Comparison of ENCODE assay signal across 27 mouse cellular contexts in the genomic region with DNA sequence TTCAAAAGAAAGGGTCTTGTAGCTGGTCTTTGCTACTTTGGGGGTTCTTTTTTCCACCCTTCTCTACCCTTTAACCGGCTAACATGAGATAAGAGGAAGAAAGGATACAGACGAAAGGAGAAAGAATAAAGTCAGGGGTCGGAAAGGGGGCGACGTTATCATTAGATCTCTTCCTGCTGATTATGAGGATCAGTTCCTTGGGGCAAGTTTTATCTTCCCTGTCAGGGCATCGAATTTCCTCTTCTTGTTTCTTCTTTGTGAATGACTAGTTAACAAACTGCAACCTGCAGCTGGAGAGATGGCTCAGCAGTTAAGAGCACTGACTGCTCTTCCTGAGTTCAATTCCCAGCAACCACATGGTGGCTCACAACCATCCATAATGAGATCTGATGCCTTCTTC. TPM values are rescaled to one million over a fixed set of nuclear protein-coding genes. Genes with fewer than 3 reads are reported as not detected.
DNase-seq lines count a peak whose midpoint lies in the region; ATAC-seq and TF ChIP-seq lines count a peak whose summit lies in the region.
"Had no signal": no experiment of that assay in that cellular context is flagged by ENCODE, and none has a peak within 500 bp of the region (broad histone marks: within the 10 kb centered on the region; RNA-seq: fewer than 3 reads in every experiment).

No protein-coding gene starts in this region.

- DNase-seq in midbrain, embryonic 11.5 days (ENCODE audit: low spot score, missing footprints) = peak; percentile 54
- DNase-seq in midbrain, embryonic 14.5 days = no peak
- DNase-seq in 416B (ENCODE audit: low read depth) = peak; percentile 65
- DNase-seq in G1E (ENCODE audit: low spot score) = no peak
- peak; percentile 76 for DNase-seq in MEL (ENCODE audit: low read depth, low spot score)
- DNase-seq in adrenal gland, adult (ENCODE audit: inconsistent age in 2 of 2, low spot score in 1 of 2) = no peak
- no peak for DNase-seq in spleen, postnatal 4 days (ENCODE audit: low spot score in 2 of 2)
- DNase-seq: adrenal gland, adult 2 months; adrenal gland, adult 8-10 months; adrenal gland, postnatal 10 days; adrenal gland, postnatal 14 days; adrenal gland, postnatal 25 days; adrenal gland, postnatal 36 days; B cell, adult 2 months; cerebellum, adult 11 months; cerebellum, adult 11-12 months; cerebellum, adult 18-20 months; cerebellum, adult 2 months; cerebellum, adult 8-10 months; cerebellum, adult 9-10 months had no signal

- no peak overlapping the region for H3K27ac ChIP-seq in midbrain, embryonic 11.5 days (ENCODE audit: low read depth, low read length)
- H3K27ac ChIP-seq in midbrain, embryonic 14.5 days (replicated peaks; ENCODE audit: low read depth, low read length) = no peak overlapping the region
- peak overlapping the region; percentile 48; the same call in 1 of the 2 replicates for H3K27ac ChIP-seq in MEL (ENCODE audit: control insufficient read depth, low read depth, low read length)

- H3K9me3 ChIP-seq in midbrain, embryonic 11.5 days (ENCODE audit: control insufficient read depth, low read length) = no peaks in the 10 kb centered on the region
- no peaks in the 10 kb centered on the region for H3K9me3 ChIP-seq in midbrain, embryonic 14.5 days (ENCODE audit: control insufficient read depth, low read length)
- H3K9me3 ChIP-seq in G1E (replicated peaks) (0 out of 2 replicates have a peak, but pooled peaks cover 2% of the 10 kb centered on the region), MEL (replicated peaks; ENCODE audit: insufficient read depth, low read length) (no peaks in the 10 kb centered on the region)

- no peak for TF ChIP-seq CTCF in G1E (IDR thresholded peaks at IDR 0.05; ENCODE audit: low read depth, low read length)
- TF ChIP-seq CTCF in MEL (IDR thresholded peaks at IDR 0.05 in 2 of 3, conservative IDR thresholded peaks at IDR 0.05 in 1 of 3; ENCODE audit: control insufficient read depth in 1 of 3, insufficient read depth in 1 of 3, low read depth in 2 of 3, low read length in 3 of 3, poor library complexity in 1 of 3, severe bottlenecking in 1 of 3) = peak in 1 of 3 experiments; percentile 9; a peak in 1 of 6 replicates

- TF ChIP-seq EP300 in MEL (IDR thresholded peaks at IDR 0.05; ENCODE audit: low read depth in 1 of 2, low read length in 2 of 2) = peak; percentile 83 to 85

- H3K36me3 ChIP-seq in midbrain, embryonic 11.5 days (ENCODE audit: control insufficient read depth, insufficient read depth, low read length) = no peaks in the 10 kb centered on the region
- no peaks in the 10 kb centered on the region for H3K36me3 ChIP-seq in midbrain, embryonic 14.5 days (ENCODE audit: control insufficient read depth, insufficient read depth, low read length)
- H3K36me3 ChIP-seq in G1E (replicated peaks) (no peaks in the 10 kb centered on the region), MEL (ENCODE audit: control insufficient read depth in 1 of 2, insufficient read depth in 2 of 2, low read length in 2 of 2) (peaks cover 0 to 24% of the 10 kb centered on the region in 2 experiments; a peak in 2 of 4 replicates)

- TF ChIP-seq POLR2A in MEL (IDR thresholded peaks at IDR 0.05; ENCODE audit: control insufficient read depth in 1 of 2, insufficient read depth in 1 of 2, low read depth in 1 of 2, low read length in 2 of 2, poor library complexity in 1 of 2) = no peak

- WGBS in midbrain, embryonic 11.5 days = 77% methylated on average over 6 of the region's 6 CpGs
- WGBS in midbrain, embryonic 14.5 days = 76% methylated on average over 6 of the region's 6 CpGs

- H3K27me3 ChIP-seq in midbrain, embryonic 11.5 days (ENCODE audit: control insufficient read depth, insufficient read depth, low read length) = peaks cover 26% of the 10 kb centered on the region
- H3K27me3 ChIP-seq in midbrain, embryonic 14.5 days (ENCODE audit: control insufficient read depth, insufficient read depth, low read length) = peaks cover 25% of the 10 kb centered on the region
- H3K27me3 ChIP-seq in G1E (ENCODE audit: insufficient read depth, low read length) = peaks cover 9% of the 10 kb centered on the region
- no peaks in the 10 kb centered on the region for H3K27me3 ChIP-seq in MEL (ENCODE audit: control insufficient read depth in 1 of 2, insufficient read depth in 2 of 2, low read length in 2 of 2)

- H3K4me1 ChIP-seq in midbrain, embryonic 11.5 days (ENCODE audit: control insufficient read depth, insufficient read depth, low read length) = peaks cover 9% of the 10 kb centered on the region
- H3K4me1 ChIP-seq in midbrain, embryonic 14.5 days (ENCODE audit: control insufficient read depth, insufficient read depth, low read length) = peaks cover 10% of the 10 kb centered on the region; the same call in 1 of the 2 replicates
- no peaks in the 10 kb centered on the region for H3K4me1 ChIP-seq in G1E (ENCODE audit: insufficient read depth, low read depth, low read length)
- peaks cover 7 to 10% of the 10 kb centered on the region in 2 experiments for H3K4me1 ChIP-seq in MEL (ENCODE audit: control insufficient read depth in 1 of 2, insufficient read depth in 2 of 2, low read length in 2 of 2)

- H3K4me2 ChIP-seq in midbrain, embryonic 11.5 days = no peak overlapping the region
- no peak overlapping the region for H3K4me2 ChIP-seq in midbrain, embryonic 14.5 days (ENCODE audit: low read length)

- ATAC-seq in midbrain, embryonic 11.5 days (ENCODE audit: low FRiP score) = no peak
- no peak for ATAC-seq in midbrain, embryonic 14.5 days (ENCODE audit: low FRiP score, low TSS enrichment)
- peak; percentile 15; the same call in 1 of the 2 replicates for ATAC-seq in G1E (ENCODE audit: extremely low read depth, insufficient number of reproducible peaks, low FRiP score, poor library complexity, severe bottlenecking)
- ATAC-seq in granulocyte monocyte progenitor cell, adult 5-6 weeks (replicated peaks; ENCODE audit: poor library complexity, severe bottlenecking) = no peak
- ATAC-seq: activated CD4-positive, CD25-positive, alpha-beta regulatory T cell, adult 4 months; CD4-positive, CD25-positive, alpha-beta regulatory T cell, adult 4 months; Patski had no signal

- H3K79me2 ChIP-seq in MEL (ENCODE audit: control insufficient read depth, insufficient read depth, low read length, poor library complexity) = peaks cover 8% of the 10 kb centered on the region

- H3K9ac ChIP-seq in midbrain, embryonic 11.5 days (ENCODE audit: low read length) = no peak overlapping the region
- H3K9ac ChIP-seq in midbrain, embryonic 14.5 days (replicated peaks; ENCODE audit: low read length) = no peak overlapping the region
- H3K9ac ChIP-seq in MEL (ENCODE audit: control insufficient read depth, low read depth, low read length, poor library complexity, severe bottlenecking) = no peak overlapping the region

- no peak for TF ChIP-seq RAD21 in MEL (IDR thresholded peaks at IDR 0.05; ENCODE audit: low read depth, low read length)

- H3K4me3 ChIP-seq in midbrain, embryonic 11.5 days (ENCODE audit: low read depth, low read length) = no peak overlapping the region
- no peak overlapping the region for H3K4me3 ChIP-seq in midbrain, embryonic 14.5 days (replicated peaks; ENCODE audit: low read depth, low read length)
- H3K4me3 ChIP-seq in G1E (ENCODE audit: low read depth, low read length) (no peak overlapping the region), MEL (ENCODE audit: control insufficient read depth in 1 of 2, insufficient read depth in 1 of 2, low read depth in 2 of 2, low read length in 2 of 2) (no peak overlapping the region)

TF ChIP-seq in MEL, 35 proteins besides CTCF, POLR2A, EP300 and RAD21 (continues in another document):
- TF ChIP-seq JUND (IDR thresholded peaks at IDR 0.05; ENCODE audit: low read depth, low read length) (no peak), SIN3A (IDR thresholded peaks at IDR 0.05; ENCODE audit: low read length) (peak; percentile 72), ZNF384 (IDR thresholded peaks at IDR 0.05; ENCODE audit: low read depth, low read length) (peak; percentile 62; the same call in 1 of the 2 replicates), TAL1 (IDR thresholded peaks at IDR 0.05; ENCODE audit: low read length) (no peak), MYB (IDR thresholded peaks at IDR 0.05; ENCODE audit: low read depth, low read length) (no peak)

RNA-seq across cellular contexts. Expression of a gene that starts 4.9 kb away (rescaled TPM):
- polyA plus RNA-seq in midbrain, embryonic 11.5 days (2014; fragmentation: Nextera tagmentation; extraction: Ambion mirVana) = not detected in 2 replicates
- 0.20 and 0.22 TPM in 2 replicates for polyA plus RNA-seq in midbrain, embryonic 14.5 days (2014; fragmentation: Nextera tagmentation; extraction: Ambion mirVana)
- total RNA-seq in G1E (2014; fragmentation: Nextera tagmentation) (not detected in 2 replicates), G1E (2017) (0.05 TPM in 1 of 2 replicates, not detected in the other), MEL (2012; rRNA removed) (0.46 and 0.65 TPM in 2 replicates)
- polyA plus RNA-seq in G1E (2012) (not detected in 2 replicates), MEL (2012; ENCODE audit: insufficient read depth in 1 of 2, insufficient read length in 2 of 2, low read depth in 1 of 2, low replicate concordance in 2 of 2, missing spikeins in 1 of 2) (under 1 TPM in 1 of 2 experiments, not detected in 1; 0.61 TPM)
- not detected in 2 replicates for total RNA-seq in granulocyte monocyte progenitor cell, adult 5-6 weeks (2014; fragmentation: Nextera tagmentation)
- 2.5 TPM in 1 of 2 replicates, not detected in the other for total RNA-seq in granulocyte monocyte progenitor cell, adult 5-6 weeks (2017)
- total RNA-seq: adrenal gland, adult 18-20 months; adrenal gland, adult 2 months; adrenal gland, adult 8-10 months; adrenal gland, postnatal 10 days; adrenal gland, postnatal 14 days; adrenal gland, postnatal 25 days; adrenal gland, postnatal 36 days; CH12.LX had no signal
- polyA plus RNA-seq: adrenal gland, adult 2 months; C2C12; Patski had no signal

RNA-seq across cellular contexts. Expression of a gene that starts 20.2 kb away (rescaled TPM):
- polyA plus RNA-seq in midbrain, embryonic 11.5 days (2014; fragmentation: Nextera tagmentation; extraction: Ambion mirVana) = 55.5 and 68.5 TPM in 2 replicates
- 24.2 and 35.3 TPM in 2 replicates for polyA plus RNA-seq in midbrain, embryonic 14.5 days (2014; fragmentation: Nextera tagmentation; extraction: Ambion mirVana)
- total RNA-seq in G1E (2014; fragmentation: Nextera tagmentation) = 87.0 and 107 TPM in 2 replicates
- 89.7 and 110 TPM in 2 replicates for total RNA-seq in G1E (2017)
- 21.1 and 116 TPM in 2 replicates for polyA plus RNA-seq in G1E (2012)
- 154 and 182 TPM in 2 replicates for total RNA-seq in MEL (2012; rRNA removed)
- 100 to 1,000 TPM; 122 to 304 TPM for polyA plus RNA-seq in MEL (2012; ENCODE audit: insufficient read depth in 1 of 2, insufficient read length in 2 of 2, low read depth in 1 of 2, low replicate concordance in 2 of 2, missing spikeins in 1 of 2)
- total RNA-seq in granulocyte monocyte progenitor cell, adult 5-6 weeks (2014; fragmentation: Nextera tagmentation) = 69.6 and 73.3 TPM in 2 replicates
- 93.8 and 105 TPM in 2 replicates for total RNA-seq in granulocyte monocyte progenitor cell, adult 5-6 weeks (2017)

RNA-seq across cellular contexts. Expression of a gene that starts 59.7 kb away (rescaled TPM):
- 34.0 and 35.7 TPM in 2 replicates for polyA plus RNA-seq in midbrain, embryonic 11.5 days (2014; fragmentation: Nextera tagmentation; extraction: Ambion mirVana)
- 27.0 and 36.2 TPM in 2 replicates for polyA plus RNA-seq in midbrain, embryonic 14.5 days (2014; fragmentation: Nextera tagmentation; extraction: Ambion mirVana)
- total RNA-seq in G1E (2014; fragmentation: Nextera tagmentation) (79.4 and 96.3 TPM in 2 replicates), G1E (2017) (98.3 and 107 TPM in 2 replicates), MEL (2012; rRNA removed) (18.0 and 21.5 TPM in 2 replicates)
- polyA plus RNA-seq in G1E (2012) (4.1 and 6.8 TPM in 2 replicates), MEL (2012; ENCODE audit: insufficient read depth in 1 of 2, insufficient read length in 2 of 2, low read depth in 1 of 2, low replicate concordance in 2 of 2, missing spikeins in 1 of 2) (10 to 100 TPM in 1 of 2 experiments, not detected in 1; 31.1 TPM)
- 69.1 and 70.9 TPM in 2 replicates for total RNA-seq in granulocyte monocyte progenitor cell, adult 5-6 weeks (2014; fragmentation: Nextera tagmentation)
- 53.0 and 67.7 TPM in 2 replicates for total RNA-seq in granulocyte monocyte progenitor cell, adult 5-6 weeks (2017)

Comparison
In these comparisons a context has a peak if more than half of its experiments do, and no peak if none do; other contexts are left out.
1. DNase-seq: peak in midbrain, embryonic 11.5 days (single experiment), 416B (single experiment) and MEL (single experiment); none in midbrain, embryonic 14.5 days (single experiment), G1E (single experiment), adrenal gland, adult (0 of 2) and spleen, postnatal 4 days (0 of 2).